Mouse (Mus musculus): ENCODE measurements around the gene Gm45785. TPM values are rescaled to one million over a fixed set of nuclear protein-coding genes. Genes with fewer than 3 reads are reported as not detected.

The Gm45785 gene
- total RNA-seq, 2 experiments from 2014 or later: not detected

DNA sequence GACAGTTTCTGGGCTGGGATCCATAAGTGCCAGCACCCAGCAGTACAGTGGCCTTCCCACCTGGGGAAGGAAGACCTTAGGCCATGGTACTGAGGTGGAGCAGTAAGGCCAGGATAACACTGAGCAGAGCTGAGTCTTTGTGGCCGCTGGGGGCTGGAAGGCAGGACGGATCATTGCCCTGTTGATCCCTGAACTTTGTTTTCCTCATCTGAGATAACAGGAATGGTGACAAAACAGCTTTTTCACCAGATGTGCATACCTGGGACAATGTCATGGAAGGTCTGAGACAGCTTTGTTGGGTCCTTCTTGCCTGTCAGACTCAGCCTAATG lies 20.4 kb downstream of the Gm45785 start:
- no peak for ATAC-seq (replicated peaks; ENCODE audit: poor library complexity, severe bottlenecking)

DNA sequence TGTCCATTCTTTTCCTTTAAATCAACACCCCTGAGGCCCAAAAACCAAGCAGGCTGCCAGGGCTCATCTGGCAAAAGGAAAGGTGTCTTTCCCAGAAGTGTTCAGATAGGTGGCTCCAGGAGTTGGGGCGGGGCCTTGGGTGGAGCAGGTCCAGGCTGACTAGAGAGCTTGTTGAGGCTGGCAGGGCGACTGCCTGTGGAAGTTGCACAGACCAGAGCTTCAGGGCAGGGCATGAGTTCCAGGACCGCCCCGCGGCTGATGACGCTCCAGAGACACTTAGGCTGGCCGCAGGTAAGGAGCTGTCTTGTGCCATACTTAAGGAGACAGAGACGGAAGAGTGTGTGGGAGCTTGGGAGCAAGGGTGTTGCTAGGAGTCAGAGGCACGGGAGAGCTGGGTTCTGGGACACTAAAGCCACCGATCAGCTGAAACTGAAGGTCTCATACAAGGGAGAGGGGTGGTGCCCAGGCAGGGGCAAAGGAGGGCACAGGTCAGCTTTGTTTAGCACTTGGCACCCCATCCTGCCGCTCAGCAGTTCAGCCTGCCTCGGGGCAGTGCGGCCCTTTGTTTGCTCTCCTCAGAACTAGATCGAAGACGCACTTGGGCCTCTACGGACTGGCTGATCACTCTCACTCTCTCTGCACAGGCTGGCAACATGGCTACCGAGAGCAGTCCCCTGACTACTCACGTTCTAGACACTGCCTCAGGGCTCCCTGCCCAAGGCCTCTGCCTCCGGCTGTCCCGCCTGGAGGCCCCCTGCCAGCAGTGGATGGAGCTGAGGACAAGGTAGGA lies 21.0 kb downstream of the Gm45785 start, which contains the start of gene Urah:
Urah (plus strand) TSS at position 51 of the 790 bp plus-strand sequence.
- ATAC-seq (replicated peaks; ENCODE audit: poor library complexity, severe bottlenecking): no peak

DNA sequence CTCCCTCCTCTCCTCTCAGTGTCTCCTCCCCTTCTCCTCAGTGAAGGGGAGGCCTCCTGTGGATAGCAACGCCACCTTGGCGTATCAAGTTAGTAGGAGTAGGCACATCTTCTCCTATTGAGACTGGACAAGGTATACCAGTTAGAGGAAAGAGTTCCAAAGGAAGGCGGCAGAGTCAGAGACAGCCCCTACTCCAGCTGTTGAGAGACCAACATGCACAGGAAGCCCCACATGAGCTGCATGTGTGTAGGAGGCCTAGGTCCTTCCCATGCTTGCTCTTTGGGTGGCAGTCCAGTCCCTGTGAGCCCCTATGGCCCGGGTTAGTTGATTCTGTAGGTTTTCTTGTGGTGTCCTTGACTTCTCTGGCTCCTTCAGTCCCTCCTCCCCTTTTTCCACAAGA lies 22.8 kb downstream of the Gm45785 start:
- no peak for ATAC-seq (replicated peaks; ENCODE audit: poor library complexity, severe bottlenecking)

DNA sequence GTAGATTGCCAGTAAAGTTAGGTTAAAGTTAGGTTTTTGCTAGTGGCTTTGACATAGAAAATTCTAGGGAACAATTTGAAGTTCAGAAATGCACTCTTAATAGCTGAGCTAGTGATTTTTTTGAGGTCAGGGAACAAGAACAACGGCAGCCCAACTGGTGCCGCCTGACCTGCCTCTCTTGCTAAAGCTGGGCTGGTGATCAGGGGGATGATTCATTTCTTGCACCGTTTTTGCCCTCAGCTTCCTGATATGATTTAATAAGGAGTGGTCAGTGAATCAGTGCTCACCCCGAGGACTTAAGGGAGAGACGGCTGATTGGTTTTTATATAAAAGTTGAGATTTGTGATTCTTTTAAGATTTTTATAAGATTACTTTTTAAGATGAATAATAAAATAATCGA lies 24.7 kb downstream of the Gm45785 start:
- ATAC-seq (replicated peaks; ENCODE audit: poor library complexity, severe bottlenecking): no peak

GRCm38 (mm10) chr7:140828171-140828881 lies 27.8 kb downstream of the Gm45785 start:
- ATAC-seq (replicated peaks; ENCODE audit: poor library complexity, severe bottlenecking): peak; percentile 95

GRCm38 (mm10) chr7:140822731-140823130 lies 33.4 kb downstream of the Gm45785 start:
- ATAC-seq (replicated peaks; ENCODE audit: poor library complexity, severe bottlenecking): no peak

DNA sequence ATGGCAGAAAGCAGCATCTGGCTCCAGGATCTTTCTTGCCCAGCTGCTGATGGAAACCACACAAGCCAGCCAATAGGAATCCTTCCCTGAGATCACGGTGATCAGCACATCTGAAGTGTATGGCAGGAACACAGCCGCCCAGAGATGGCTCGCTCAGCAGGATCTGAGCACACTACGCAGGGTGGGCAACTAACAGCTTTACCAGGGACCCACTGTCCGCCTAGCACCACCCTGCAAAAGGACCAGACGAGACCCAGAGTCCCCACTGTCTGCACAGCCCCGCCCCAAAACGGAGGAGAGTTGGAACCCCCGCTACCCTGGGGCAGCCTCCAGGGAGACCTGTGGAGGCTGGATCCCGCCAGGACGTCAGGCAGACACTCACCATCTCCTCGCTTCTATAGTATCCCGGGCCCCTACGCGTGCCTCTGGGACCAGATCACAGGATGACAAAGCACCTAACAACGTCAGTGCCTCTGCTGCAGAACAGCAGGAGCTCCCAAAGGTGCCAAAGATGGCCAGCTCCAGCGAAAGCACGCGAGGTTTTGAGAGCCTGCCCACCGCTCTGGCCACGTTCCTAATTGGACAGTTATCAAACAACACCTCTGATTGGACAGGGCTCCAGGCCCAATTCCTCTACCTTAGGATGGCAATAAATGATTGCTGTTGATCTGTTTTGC lies 34.3 kb downstream of the Gm45785 start, which contains the start of gene Zfp941:
Zfp941 (minus strand) TSS at position 526 of the 677 bp plus-strand sequence.
- ATAC-seq (replicated peaks; ENCODE audit: poor library complexity, severe bottlenecking): peak; percentile 86

DNA sequence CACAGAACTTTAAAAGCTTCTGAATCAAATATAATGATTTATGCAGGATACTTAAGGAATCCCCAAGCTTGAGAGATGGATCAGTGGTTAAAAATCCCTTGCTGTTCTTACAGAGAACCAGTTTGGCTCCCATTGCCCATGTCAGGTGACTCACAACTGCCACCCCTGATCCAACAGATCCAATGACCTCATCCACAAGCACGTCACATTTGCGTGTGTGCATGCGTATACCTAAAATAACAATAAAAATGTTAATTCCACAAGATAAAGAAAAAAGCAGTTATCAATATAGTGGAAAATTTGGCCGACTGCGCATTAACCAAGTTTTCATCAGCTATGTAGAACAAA lies 34.9 kb downstream of the Gm45785 start:
- no peak for ATAC-seq (replicated peaks; ENCODE audit: poor library complexity, severe bottlenecking)

DNA sequence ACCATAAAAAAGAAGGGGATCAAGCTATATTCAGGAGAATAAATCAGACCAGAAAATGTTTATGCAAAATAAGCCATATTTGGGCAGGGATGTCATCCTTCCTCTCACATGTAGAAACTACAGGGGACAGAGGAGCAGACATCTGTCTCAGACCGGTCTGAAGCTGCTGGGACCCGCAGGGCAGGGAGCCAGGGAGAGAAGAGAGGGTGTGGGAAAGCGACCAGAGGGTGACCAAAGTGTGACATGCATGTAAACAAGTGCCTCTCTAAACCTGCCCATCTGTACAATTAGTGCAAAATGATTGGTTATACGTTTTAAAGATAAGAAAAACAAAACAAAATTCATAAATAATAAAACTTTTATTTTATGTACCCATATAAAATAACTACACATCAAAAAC lies 36.0 kb downstream of the Gm45785 start:
- ATAC-seq (replicated peaks; ENCODE audit: poor library complexity, severe bottlenecking): no peak

DNA sequence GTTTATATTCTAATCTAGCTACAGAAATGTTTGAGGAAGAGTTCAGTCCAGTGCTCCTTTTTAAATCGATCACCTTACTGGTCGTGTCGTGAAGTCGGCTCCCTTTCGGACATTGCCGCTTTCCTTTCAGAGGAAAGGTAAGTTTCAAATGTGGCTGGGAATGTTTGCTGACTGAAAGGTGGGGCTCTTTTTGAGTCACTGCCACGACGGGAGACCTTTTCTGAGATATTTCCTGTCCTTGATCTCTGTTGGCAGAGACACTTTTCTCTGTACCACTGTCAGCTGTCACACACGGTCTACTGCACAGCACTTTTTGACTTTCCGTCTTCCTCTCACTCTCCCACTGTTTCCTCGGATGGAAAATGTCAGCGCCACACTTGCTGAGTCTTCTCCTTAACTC lies 43.3 kb downstream of the Gm45785 start:
- ATAC-seq (replicated peaks; ENCODE audit: poor library complexity, severe bottlenecking): no peak

- no peak for ATAC-seq (replicated peaks; ENCODE audit: poor library complexity, severe bottlenecking)
Measured at GRCm38 (mm10) chr7:140811714-140812113, 44.4 kb downstream of the Gm45785 start.

GRCm38 (mm10) chr7:140810496-140810895 lies 45.6 kb downstream of the Gm45785 start:
- 0 out of 2 replicates have a peak, but pooled peaks have one; percentile 40 for ATAC-seq (replicated peaks; ENCODE audit: poor library complexity, severe bottlenecking)

- peak; percentile 97 for ATAC-seq (replicated peaks; ENCODE audit: poor library complexity, severe bottlenecking)
Measured at GRCm38 (mm10) chr7:140805704-140806103, 50.4 kb downstream of the Gm45785 start.

GRCm38 (mm10) chr7:140802629-140803028 lies 53.5 kb downstream of the Gm45785 start:
- no peak for ATAC-seq (replicated peaks; ENCODE audit: poor library complexity, severe bottlenecking)

GRCm38 (mm10) chr7:140798212-140798611 lies 57.9 kb downstream of the Gm45785 start:
- no peak for ATAC-seq (replicated peaks; ENCODE audit: poor library complexity, severe bottlenecking)

DNA sequence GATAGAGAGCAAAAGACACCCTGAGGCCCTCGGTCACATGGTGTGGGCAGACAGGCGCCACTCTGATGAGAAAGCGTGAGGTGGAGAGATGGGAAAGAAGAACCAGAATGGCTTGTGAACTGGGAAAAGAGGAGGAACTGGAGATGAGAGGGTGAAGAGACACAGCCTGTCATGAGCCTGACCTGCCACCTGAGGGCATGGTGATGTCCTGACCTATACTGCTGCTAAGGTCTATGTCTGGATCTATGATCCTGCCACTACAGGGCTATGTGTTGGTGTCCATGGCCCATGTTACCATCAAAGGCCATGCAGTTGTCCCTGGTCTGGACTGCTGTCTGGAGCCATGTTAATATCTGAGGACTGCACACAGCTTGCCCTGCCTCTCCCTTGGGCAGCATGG lies 58.5 kb downstream of the Gm45785 start:
- ATAC-seq (replicated peaks; ENCODE audit: poor library complexity, severe bottlenecking): peak; percentile 55

GRCm38 (mm10) chr7:140793541-140793940 lies 62.6 kb downstream of the Gm45785 start:
- ATAC-seq (replicated peaks; ENCODE audit: poor library complexity, severe bottlenecking): no peak

- no peak for ATAC-seq (replicated peaks; ENCODE audit: poor library complexity, severe bottlenecking)
Measured at GRCm38 (mm10) chr7:140788053-140788435, 68.1 kb downstream of the Gm45785 start.

DNA sequence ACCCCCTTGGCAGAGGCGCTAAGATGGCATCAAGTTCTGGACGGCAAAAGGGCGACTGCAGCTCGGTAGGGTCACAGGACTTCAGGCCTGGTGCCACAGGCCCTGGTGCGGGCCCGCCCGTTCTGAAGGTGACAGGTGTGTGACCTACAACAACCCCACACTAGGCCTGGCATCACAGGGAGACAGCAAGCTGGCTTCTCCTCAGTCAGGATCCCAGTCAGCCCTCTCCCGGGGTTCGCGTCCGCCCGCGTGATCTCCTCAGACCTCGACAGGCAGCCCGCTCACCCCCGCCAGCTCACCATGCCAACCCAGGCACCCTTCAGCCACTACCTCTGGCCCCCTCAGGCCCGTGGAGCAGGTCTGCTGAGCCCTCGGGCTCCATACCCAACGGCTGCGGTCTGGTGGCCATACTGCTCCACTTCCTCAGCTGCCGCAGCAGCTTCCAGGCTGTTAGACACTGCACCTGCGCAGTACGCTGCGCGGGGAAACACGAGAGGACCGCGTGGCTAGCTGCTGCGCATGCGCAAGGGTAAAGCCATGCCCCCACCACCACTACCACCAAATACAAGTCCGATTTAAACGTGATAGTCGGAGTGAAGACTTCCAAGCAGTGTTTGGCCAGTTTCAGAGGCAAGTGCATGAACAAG lies 68.6 kb downstream of the Gm45785 start, which contains the start of gene Syce1:
Syce1 (minus strand) TSS at position 447 of the 647 bp plus-strand sequence.
- no peak for ATAC-seq (replicated peaks; ENCODE audit: poor library complexity, severe bottlenecking)

DNA sequence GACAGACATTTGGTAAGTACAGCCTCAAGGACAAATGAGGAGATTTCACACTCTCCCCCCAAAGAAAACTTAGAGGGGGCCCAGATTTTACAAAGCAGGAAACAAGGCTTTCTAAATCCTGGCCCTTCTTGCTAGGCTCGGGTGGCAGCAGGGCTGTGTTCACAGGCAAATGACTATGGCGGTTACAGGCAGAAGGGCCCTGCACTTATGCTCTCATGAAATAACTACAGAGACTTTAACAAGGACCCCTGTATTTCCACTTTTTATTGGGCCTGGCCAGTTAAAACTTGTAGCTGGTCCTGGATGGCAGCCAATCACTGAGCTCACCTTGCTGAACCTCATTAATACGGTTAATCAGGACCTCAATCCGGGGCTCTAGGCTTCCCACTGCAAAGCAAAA lies 75.6 kb downstream of the Gm45785 start:
- ATAC-seq (replicated peaks; ENCODE audit: poor library complexity, severe bottlenecking): no peak
